Mouse (Mus musculus): ENCODE data around the gene Plce1.

DNA sequence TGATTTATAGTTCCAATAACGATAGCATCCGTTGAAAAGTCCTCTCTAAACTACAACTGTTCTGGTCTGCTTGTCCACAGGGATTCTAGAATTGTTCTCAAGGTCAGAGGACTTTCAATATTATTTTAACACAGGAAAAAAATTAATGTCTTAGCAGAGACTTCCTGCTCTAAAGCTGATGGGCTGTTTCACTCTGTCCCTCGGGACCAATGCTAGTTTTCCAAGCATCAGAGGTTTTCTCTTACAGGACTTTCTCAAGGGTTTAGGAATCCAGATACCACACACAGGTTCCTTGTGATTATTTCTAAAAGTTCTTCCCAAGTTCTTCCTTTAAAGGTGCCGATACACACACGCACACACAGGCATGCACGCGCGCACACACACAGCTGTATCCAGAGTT is 263.6 kb downstream of the Plce1 start:
- TF ChIP-seq CTCF (IDR thresholded peaks at IDR 0.05 in 2 of 3, conservative IDR thresholded peaks at IDR 0.05 in 1 of 3; ENCODE audit: control insufficient read depth in 1 of 3, insufficient read depth in 1 of 3, low read depth in 2 of 3, low read length in 3 of 3, poor library complexity in 1 of 3, severe bottlenecking in 1 of 3) (no peak), ZC3H11A (IDR thresholded peaks at IDR 0.05; ENCODE audit: low read depth, low read length) (no peak), TCF12 (IDR thresholded peaks at IDR 0.05; ENCODE audit: low read depth, low read length) (no peak), POLR2A (IDR thresholded peaks at IDR 0.05; ENCODE audit: control insufficient read depth in 1 of 2, insufficient read depth in 1 of 2, low read depth in 1 of 2, low read length in 2 of 2, poor library complexity in 1 of 2) (no peak)
